Mouse (Mus musculus) CH12.LX (cell line): ENCODE results near the gene Ssh2. TPM values are rescaled to one million over a fixed set of nuclear protein-coding genes. Genes with fewer than 3 reads are reported as not detected.

Source experiments
- DNase-seq: peaks from one replicate; pipeline ENCODE4 v3.0.0-alpha.2; 2013; ENCODE audit errors: extremely low read depth
- H3K27ac ChIP-seq: 2 replicates; pipeline ENCODE4 v1.5.1; 2012; ENCODE audit warnings: low read depth, mild to moderate bottlenecking, control low read depth, moderate library complexity; ENCODE audit not compliant: insufficient read depth
- H3K27me3 ChIP-seq: replicated peaks from 2 replicates; pipeline ENCODE3; 2012; ENCODE audit warnings: inconsistent platforms
- H3K36me3 ChIP-seq, 2 experiments: replicated peaks in 1 of 2; 2 replicates each; pipeline versions ENCODE3 to v1.6.1; 2012; ENCODE audit warnings: inconsistent platforms in 1 of 2, low read length in 1 of 2, mild to moderate bottlenecking in 1 of 2, mixed read lengths in 1 of 2, moderate library complexity in 1 of 2; ENCODE audit not compliant: control insufficient read depth in 1 of 2, insufficient read depth in 1 of 2
- H3K4me1 ChIP-seq, 2 experiments: 2 replicates each; pipeline ENCODE4 v1.6.1; 2012; ENCODE audit warnings: inconsistent platforms in 1 of 2, moderate library complexity in 1 of 2; ENCODE audit not compliant: insufficient read depth in 2 of 2, control insufficient read depth in 1 of 2
- H3K4me2 ChIP-seq: 2 replicates; pipeline ENCODE4 v1.6.1; 2012; ENCODE audit warnings: low read depth, mild to moderate bottlenecking, control low read depth; ENCODE audit not compliant: poor library complexity, insufficient read depth, severe bottlenecking
- H3K4me3 ChIP-seq, 3 experiments: fragments of 150-350 bp in 1 of 3; sonication (generic) in 1 of 3; replicated peaks in 1 of 3; 2 replicates each; pipeline versions ENCODE3 to v1.5.1; 2011 to 2012; ENCODE audit warnings: low read depth in 2 of 3, low read length in 2 of 3, mild to moderate bottlenecking in 2 of 3, moderate library complexity in 2 of 3, control low read depth in 1 of 3, improper control_type of control experiment in 1 of 3, inconsistent platforms in 1 of 3, mixed read lengths in 1 of 3; ENCODE audit not compliant: poor library complexity in 1 of 3
- H3K79me2 ChIP-seq: replicated peaks from 2 replicates; pipeline ENCODE4 v1.6.1; 2012; ENCODE audit warnings: mild to moderate bottlenecking, moderate library complexity; ENCODE audit not compliant: control insufficient read depth, poor library complexity, insufficient read depth, severe bottlenecking; ENCODE audit errors: extremely low read depth
- H3K9ac ChIP-seq: 2 replicates; pipeline ENCODE4 v1.6.1; 2012; ENCODE audit warnings: low read depth, mild to moderate bottlenecking, control low read depth, moderate library complexity; ENCODE audit not compliant: insufficient read depth
- H3K9me3 ChIP-seq: replicated peaks from 2 replicates; pipeline ENCODE3; 2012; ENCODE audit warnings: low read length, inconsistent platforms, mixed read lengths
- BHLHE40 ChIP-seq: IDR thresholded peaks from 2 replicates; pipeline ENCODE4 v1.6.1; 2011; ENCODE audit warnings: mild to moderate bottlenecking, low read depth, low read length, improper control_type of control experiment
- CHD1 ChIP-seq: IDR thresholded peaks from 2 replicates; pipeline ENCODE4 v1.6.1; 2012; ENCODE audit warnings: low read depth, low read length, improper control_type of control experiment, inconsistent platforms
- CHD2 ChIP-seq: IDR thresholded peaks from 2 replicates; pipeline ENCODE4 v1.6.1; 2011; ENCODE audit warnings: low read length, improper control_type of control experiment
- EP300 ChIP-seq: IDR thresholded peaks from 2 replicates; pipeline ENCODE4 v1.6.1; 2011; ENCODE audit warnings: low read length, improper control_type of control experiment
- ETS1 ChIP-seq: conservative IDR thresholded peaks from 2 replicates; pipeline ENCODE4 v1.6.1; 2012; ENCODE audit warnings: low read depth, mild to moderate bottlenecking, inconsistent platforms, low read length, improper control_type of control experiment, moderate library complexity
- GABPA ChIP-seq: IDR thresholded peaks from 2 replicates; pipeline ENCODE4 v1.6.1; 2012; ENCODE audit warnings: low read depth, low read length, improper control_type of control experiment, inconsistent platforms; ENCODE audit not compliant: insufficient replicate concordance
- IRF4 ChIP-seq: IDR thresholded peaks from 2 replicates; pipeline ENCODE4 v1.6.1; 2014; ENCODE audit warnings: low read depth, mild to moderate bottlenecking, inconsistent platforms, low read length, improper control_type of control experiment
- JUND ChIP-seq: conservative IDR thresholded peaks from 2 replicates; pipeline ENCODE4 v1.6.1; 2011; ENCODE audit warnings: low read depth, low read length, improper control_type of control experiment
- MAFK ChIP-seq: IDR thresholded peaks from 2 replicates; pipeline ENCODE4 v1.6.1; 2011; ENCODE audit warnings: low read length, improper control_type of control experiment; ENCODE audit not compliant: insufficient replicate concordance
- MAZ ChIP-seq: IDR thresholded peaks from 2 replicates; pipeline ENCODE4 v1.6.1; 2012; ENCODE audit warnings: low read depth, mild to moderate bottlenecking, inconsistent platforms, low read length, improper control_type of control experiment, moderate library complexity
- MXI1 ChIP-seq: IDR thresholded peaks from 2 replicates; pipeline ENCODE4 v1.6.1; 2011; ENCODE audit warnings: mild to moderate bottlenecking, low read depth, low read length, improper control_type of control experiment
- MYC ChIP-seq: IDR thresholded peaks from 2 replicates; pipeline ENCODE4 v1.6.1; 2011; ENCODE audit warnings: low read depth, mild to moderate bottlenecking, improper control_type of control experiment, low read length
- NELFE ChIP-seq: IDR thresholded peaks from 2 replicates; pipeline ENCODE4 v1.6.1; 2011; ENCODE audit warnings: low read depth, low read length, improper control_type of control experiment
- NRF1 ChIP-seq: IDR thresholded peaks from 2 replicates; pipeline ENCODE4 v1.6.1; 2014; ENCODE audit warnings: low read depth, mild to moderate bottlenecking, inconsistent platforms, low read length, improper control_type of control experiment, moderate library complexity
- POLR2A ChIP-seq: IDR thresholded peaks from 2 replicates; pipeline ENCODE4 v1.6.1; 2011; ENCODE audit warnings: low read depth, mild to moderate bottlenecking, improper control_type of control experiment, low read length
- POLR2AphosphoS2 ChIP-seq: IDR thresholded peaks from 2 replicates; pipeline ENCODE4 v1.6.1; 2011; ENCODE audit warnings: low read depth, low read length, improper control_type of control experiment
- RAD21 ChIP-seq: IDR thresholded peaks from 2 replicates; pipeline ENCODE4 v1.6.1; 2011; ENCODE audit warnings: low read depth, mild to moderate bottlenecking, low read length, improper control_type of control experiment, moderate library complexity
- RCOR1 ChIP-seq: conservative IDR thresholded peaks from 2 replicates; pipeline ENCODE4 v1.6.1; 2012; ENCODE audit warnings: low read depth, mild to moderate bottlenecking, inconsistent platforms, low read length, improper control_type of control experiment
- TCF12 ChIP-seq: IDR thresholded peaks from 2 replicates; pipeline ENCODE4 v1.6.1; 2014; ENCODE audit warnings: low read depth, mild to moderate bottlenecking, inconsistent platforms, low read length, improper control_type of control experiment
- UBTF ChIP-seq: IDR thresholded peaks from 2 replicates; pipeline ENCODE4 v1.6.1; 2012; ENCODE audit warnings: low read depth, mild to moderate bottlenecking, inconsistent platforms, low read length, improper control_type of control experiment, moderate library complexity
- USF1 ChIP-seq: IDR thresholded peaks from 2 replicates; pipeline ENCODE4 v1.6.1; 2014; ENCODE audit warnings: low read depth, mild to moderate bottlenecking, inconsistent platforms, low read length, improper control_type of control experiment
- USF2 ChIP-seq: conservative IDR thresholded peaks from 2 replicates; pipeline ENCODE4 v1.6.1; 2011; ENCODE audit warnings: low read depth, low read length, improper control_type of control experiment
- ZKSCAN1 ChIP-seq: IDR thresholded peaks from 2 replicates; pipeline ENCODE4 v1.6.1; 2012; ENCODE audit warnings: low read depth, inconsistent platforms, low read length, improper control_type of control experiment, borderline replicate concordance
- ZMIZ1 ChIP-seq: IDR thresholded peaks from 2 replicates; pipeline ENCODE4 v1.6.1; 2012; ENCODE audit warnings: low read depth, mild to moderate bottlenecking, inconsistent platforms, low read length, improper control_type of control experiment
- dilution Hi-C: fragments of 300-500 bp; cut with MboI; formaldehyde crosslinking; loops from 2 replicates; pipeline ENCODE4 v1.14.3; 2020; ENCODE audit warnings: low sequenced_read_pairs; ENCODE audit not compliant: extremely low pct_unique_long_range_greater_than_20kb, extremely low pct_ligation_motif_present
- in situ Hi-C: fragments of 300-500 bp; cut with MboI; formaldehyde crosslinking; loops from 3 replicates; pipeline ENCODE4 v1.14.3; 2019; ENCODE audit warnings: low sequenced_read_pairs, low pct_ligation_motif_present, low pct_unique_long_range_greater_than_20kb, mixed read lengths
- polyA plus RNA-seq: library from polyadenylated mRNA; unstranded; fragments of >175 nt; gene quantifications from 2 replicates; pipeline ENCODE4 v1.2.1, GENCODE M21; 2012; ENCODE audit warnings: low read depth; ENCODE audit not compliant: insufficient read length
- total RNA-seq, 2 experiments: library from RNA; depleted of rRNA; stranded (reverse); fragments of 300-350 nt in 1 of 2; fragments of >200 nt in 1 of 2; gene quantifications; 2 replicates each; pipeline ENCODE4 v1.2.3; 2012 to 2014

Ssh2 gene
- total and polyA plus RNA-seq, 3 experiments: 5.9 to 14.6 (median 6.3) TPM

DNA sequence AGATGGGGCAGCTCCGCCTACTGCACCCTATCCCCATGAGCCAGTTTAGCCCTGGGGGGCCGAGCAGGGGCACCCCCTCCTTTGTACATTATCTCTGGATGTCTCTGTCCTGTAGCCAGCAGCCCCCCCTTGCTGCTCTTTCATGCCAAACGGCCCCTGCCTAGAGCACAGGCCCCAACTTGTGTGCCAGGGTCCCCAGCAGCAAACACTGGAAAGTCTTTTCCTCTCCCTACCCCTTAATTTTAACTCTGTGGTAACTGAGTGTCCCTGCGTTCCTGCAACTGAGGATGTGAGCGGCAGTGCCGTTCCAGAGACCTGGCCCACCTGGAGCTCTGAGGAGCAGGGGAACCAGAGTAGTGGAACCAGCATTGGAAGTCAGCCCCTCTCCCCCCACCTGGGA lies 290.9 kb downstream of the Ssh2 start:
- no peak for TF ChIP-seq GABPA
- no peak for TF ChIP-seq ZMIZ1
- TF ChIP-seq RCOR1: no peak
- no peak for TF ChIP-seq CHD2
- no peak for TF ChIP-seq RAD21
- TF ChIP-seq EP300: no peak
- TF ChIP-seq MAFK: no peak
- no peak for TF ChIP-seq MYC
- TF ChIP-seq POLR2A: no peak
- TF ChIP-seq UBTF: no peak
- TF ChIP-seq NRF1: no peak
- in situ Hi-C loops (no loop called here), dilution Hi-C loops (no loop called here)

DNA sequence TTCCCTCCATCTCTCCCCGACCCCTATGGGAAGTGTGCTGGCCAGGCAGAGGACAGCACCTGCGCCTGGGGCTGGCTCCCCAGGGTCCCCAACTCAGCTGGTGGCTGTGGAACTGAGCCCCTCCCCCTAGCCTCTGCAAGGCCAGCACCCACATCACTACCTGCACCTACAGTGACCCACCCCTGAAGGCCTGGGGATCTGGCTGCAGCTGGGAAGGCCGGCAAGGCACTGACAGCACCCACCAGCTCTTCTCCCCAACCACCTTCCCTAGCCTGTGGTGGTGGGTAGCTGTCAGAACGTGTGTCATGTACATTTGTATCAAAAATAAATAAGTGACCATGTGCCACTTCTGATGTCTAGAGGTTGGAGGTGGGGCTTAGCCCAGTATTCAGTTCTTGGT lies 291.3 kb downstream of the Ssh2 start:
- Histone ChIP-seq H3K4me1 (peaks cover 9 to 26% of the 10 kb centered on the region in 2 experiments), H3K9me3 (no peaks in the 10 kb centered on the region), H3K4me3 (no peak overlapping the region), H3K79me2 (no peaks in the 10 kb centered on the region), H3K27me3 (no peaks in the 10 kb centered on the region), H3K27ac (no peak overlapping the region), H3K9ac (no peak overlapping the region), H3K4me2 (no peak overlapping the region), H3K36me3 (peaks cover 52 to 83% of the 10 kb centered on the region in 2 experiments)
- in situ Hi-C loops (no loop called here), dilution Hi-C loops (no loop called here)
- no peak for TF ChIP-seq JUND
- TF ChIP-seq GABPA: no peak
- no peak for TF ChIP-seq ZKSCAN1
- TF ChIP-seq POLR2A: no peak
- no peak for TF ChIP-seq TCF12
- no peak for TF ChIP-seq BHLHE40
- TF ChIP-seq CHD2: no peak
- no peak for TF ChIP-seq RCOR1
- TF ChIP-seq NELFE: no peak
- TF ChIP-seq CHD1: no peak
- no peak for TF ChIP-seq MAZ
- TF ChIP-seq USF1: no peak
- no peak for TF ChIP-seq POLR2AphosphoS2
- no peak for TF ChIP-seq NRF1
- no peak for TF ChIP-seq ETS1
- no peak for TF ChIP-seq MXI1
- no peak for TF ChIP-seq IRF4
- TF ChIP-seq USF2: no peak
- DNase-seq: no peak

More for the DNA sequence above, 290.9 kb downstream of the Ssh2 start:
- Histone ChIP-seq H3K27me3 (no peaks in the 10 kb centered on the region), H3K9me3 (no peaks in the 10 kb centered on the region), H3K4me1 (peaks cover 7 to 23% of the 10 kb centered on the region in 2 experiments), H3K9ac (no peak overlapping the region), H3K4me2 (no peak overlapping the region), H3K4me3 (no peak overlapping the region), H3K36me3 (peaks cover 56 to 87% of the 10 kb centered on the region in 2 experiments), H3K79me2 (no peaks in the 10 kb centered on the region), H3K27ac (no peak overlapping the region)
- no peak for DNase-seq
